Mouse (Mus musculus) heart, adult 2 months (tissue): Measurements from ENCODE around the gene Rora.

ENCODE experiments used
- CTCF ChIP-seq: fragments of 200-600 bp; IDR thresholded peaks from 2 replicates; pipeline ENCODE4 v1.8.1; 2022; ENCODE audit warnings: antibody characterized with exemption, mild to moderate bottlenecking, moderate library complexity
- EP300 ChIP-seq: fragments of 200-500 bp; IDR thresholded peaks from 2 replicates; pipeline ENCODE4 v1.6.1; 2011; ENCODE audit warnings: low read depth, low read length, control low read depth; ENCODE audit not compliant: insufficient read depth
- POLR2A ChIP-seq: fragments of 200-500 bp; IDR thresholded peaks from 2 replicates; pipeline ENCODE4 v1.6.1; 2011; ENCODE audit warnings: mild to moderate bottlenecking, low read depth, low read length, control low read depth; ENCODE audit not compliant: insufficient read depth

- no peak for TF ChIP-seq CTCF
- TF ChIP-seq POLR2A, result no peak
- TF ChIP-seq EP300, result no peak
These were observed 650.9 kb downstream of the Rora start for GRCm38 (mm10) chr9:69304492-69304891.
